Mouse (Mus musculus): ENCODE data around the gene Usp27x. TPM values are rescaled to one million over a fixed set of nuclear protein-coding genes. Genes with fewer than 3 reads are reported as not detected.

Usp27x gene
- polyA plus RNA-seq, 1 experiment from 2014 or later: 2.0 TPM

Other genes starting within 250 kb of the Usp27x start
- gene Clcn5, start 56.5 kb downstream of the Usp27x start, polyA plus RNA-seq (2016; fragmentation: Nextera tagmentation; extraction: Ambion mirVana): 13.5 and 17.4 TPM in 2 replicates
- 0.30 TPM in 1 of 2 replicates, not detected in the other for gene Foxp3, start 197.8 kb upstream of the Usp27x start, polyA plus RNA-seq (2016; fragmentation: Nextera tagmentation; extraction: Ambion mirVana)
- 4.9 and 5.1 TPM in 2 replicates for gene Ppp1r3f, start 198.5 kb upstream of the Usp27x start, polyA plus RNA-seq (2016; fragmentation: Nextera tagmentation; extraction: Ambion mirVana)
- gene Ccdc22, start 229.7 kb upstream of the Usp27x start, polyA plus RNA-seq (2016; fragmentation: Nextera tagmentation; extraction: Ambion mirVana): 30.9 and 32.6 TPM in 2 replicates
- 0.08 and 0.14 TPM in 2 replicates for gene Cacna1f, start 231.3 kb upstream of the Usp27x start, polyA plus RNA-seq (2016; fragmentation: Nextera tagmentation; extraction: Ambion mirVana)